Mouse (Mus musculus) ES-E14 (cell line): ENCODE data around the gene Zc3h13.

ENCODE experiments used
- CHD2 ChIP-seq: IDR thresholded peaks from 2 replicates; pipeline ENCODE4 v1.6.1; 2014; ENCODE audit warnings: mild to moderate bottlenecking, low read depth, low read length, inconsistent platforms
- HCFC1 ChIP-seq: IDR thresholded peaks from 2 replicates; pipeline ENCODE4 v1.6.1; 2012; ENCODE audit warnings: low read length, inconsistent platforms, borderline replicate concordance; ENCODE audit not compliant: insufficient read depth
- MAFK ChIP-seq: IDR thresholded peaks from 2 replicates; pipeline ENCODE4 v1.6.1; 2014; ENCODE audit warnings: mild to moderate bottlenecking, low read depth, low read length, inconsistent platforms; ENCODE audit not compliant: insufficient read depth
- ZC3H11A ChIP-seq: IDR thresholded peaks from 2 replicates; pipeline ENCODE4 v1.6.1; 2012; ENCODE audit warnings: low read depth, mild to moderate bottlenecking, inconsistent platforms, low read length, borderline replicate concordance

DNA sequence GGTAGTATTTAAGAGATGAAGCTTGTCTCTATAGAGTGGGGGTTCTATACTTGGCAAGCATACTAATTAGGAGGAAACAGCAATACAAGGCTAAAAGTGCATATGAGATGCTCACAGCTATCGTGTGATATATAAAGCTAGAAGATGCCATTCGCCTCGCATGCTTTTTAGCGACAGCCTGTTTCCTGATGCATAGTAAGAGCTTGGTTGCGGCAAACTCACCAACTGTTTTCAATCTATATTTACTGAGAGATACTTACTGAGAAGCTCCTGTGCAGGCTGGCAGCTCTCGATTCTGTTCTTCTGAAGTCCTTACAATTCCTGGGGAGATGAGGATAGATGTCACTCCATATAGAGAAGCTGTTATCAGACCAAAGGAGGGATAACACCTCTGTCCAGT is 4.5 kb upstream of the Zc3h13 start:
- TF ChIP-seq MAFK (no peak), HCFC1 (no peak), CHD2 (no peak), ZC3H11A (no peak)
